Mouse (Mus musculus): ENCODE results near the gene Btbd11.

GRCm38 (mm10) chr10:85608550-85609278 is 222.1 kb downstream of the Btbd11 start:
- TF ChIP-seq CTCF (IDR thresholded peaks at IDR 0.05; ENCODE audit: low read depth, low read length), result no peak
- no peak for TF ChIP-seq POLR2A (IDR thresholded peaks at IDR 0.05; ENCODE audit: insufficient read depth, low read length)
- no peak for TF ChIP-seq EP300 (IDR thresholded peaks at IDR 0.05; ENCODE audit: insufficient read depth, low read depth, low read length)
